Comparison of ENCODE assay signal across 23 mouse cellular contexts in genomic region chr17:67089611-67090010, GRCm38 (mm10).
DNase-seq lines count a peak whose midpoint lies in the region; ATAC-seq lines count a peak whose summit lies in the region.
"Had no signal": no experiment of that assay in that cellular context is flagged by ENCODE, and none has a peak within 500 bp of the region (broad histone marks: within the 10 kb centered on the region; RNA-seq: fewer than 3 reads in every experiment).

No protein-coding gene starts in this region.

- H3K9ac ChIP-seq in hindbrain, embryonic 16.5 days (ENCODE audit: low read depth, low read length), result no peak overlapping the region
- no peak overlapping the region for H3K9ac ChIP-seq in hindbrain, embryonic 12.5 days
- H3K9ac ChIP-seq: forebrain, embryonic 13.5 days; forebrain, embryonic 15.5 days; forebrain, postnatal 0 days had no signal

- ATAC-seq in hindbrain, embryonic 16.5 days, result 0 out of 2 replicates have a peak, but pooled peaks have one; percentile 35
- no peak for ATAC-seq in hindbrain, embryonic 12.5 days (ENCODE audit: low FRiP score)
- ATAC-seq: activated CD4-positive, CD25-positive, alpha-beta regulatory T cell, adult 4 months; CD4-positive, CD25-positive, alpha-beta regulatory T cell, adult 4 months; forebrain, embryonic 13.5 days; forebrain, embryonic 15.5 days; forebrain, postnatal 0 days had no signal

- H3K4me1 ChIP-seq in hindbrain, embryonic 16.5 days (ENCODE audit: control insufficient read depth, insufficient read depth, low read depth, low read length), result peaks cover 12% of the 10 kb centered on the region
- H3K4me1 ChIP-seq in hindbrain, embryonic 12.5 days, result peaks cover 6% of the 10 kb centered on the region; the same call in 1 of the 2 replicates
- H3K4me1 ChIP-seq: embryonic facial prominence, embryonic 12.5 days had no signal

- H3K27me3 ChIP-seq in hindbrain, embryonic 16.5 days (replicated peaks; ENCODE audit: control insufficient read depth, insufficient read depth, low read length), result no peaks in the 10 kb centered on the region
- H3K27me3 ChIP-seq in hindbrain, embryonic 12.5 days, result no peaks in the 10 kb centered on the region
- H3K27me3 ChIP-seq: CH12.LX; embryonic facial prominence, embryonic 12.5 days; forebrain, embryonic 13.5 days; Patski had no signal

- H3K4me3 ChIP-seq in hindbrain, embryonic 16.5 days (ENCODE audit: low read length), result no peak overlapping the region
- no peak overlapping the region for H3K4me3 ChIP-seq in hindbrain, embryonic 12.5 days
- H3K4me3 ChIP-seq: embryonic facial prominence, embryonic 10.5 days; embryonic facial prominence, embryonic 12.5 days; forebrain, embryonic 13.5 days; forebrain, embryonic 15.5 days had no signal

- 71% methylated on average over 3 of the region's 3 CpGs for WGBS in hindbrain, embryonic 16.5 days
- 88% methylated on average over 3 of the region's 3 CpGs for WGBS in hindbrain, embryonic 12.5 days

- no peaks in the 10 kb centered on the region for H3K36me3 ChIP-seq in hindbrain, embryonic 16.5 days (ENCODE audit: control insufficient read depth, insufficient read depth, low read length)
- H3K36me3 ChIP-seq in hindbrain, embryonic 12.5 days, result no peaks in the 10 kb centered on the region
- H3K36me3 ChIP-seq: embryonic facial prominence, embryonic 10.5 days; embryonic facial prominence, embryonic 12.5 days; forebrain, embryonic 15.5 days; G1E had no signal

- no peak overlapping the region for H3K4me2 ChIP-seq in hindbrain, embryonic 16.5 days (ENCODE audit: low read length)
- no peak overlapping the region for H3K4me2 ChIP-seq in hindbrain, embryonic 12.5 days (replicated peaks)
- H3K4me2 ChIP-seq: embryonic facial prominence, embryonic 12.5 days; forebrain, embryonic 13.5 days; forebrain, embryonic 15.5 days had no signal

- DNase-seq in cerebellum, postnatal 10 days, result peak; percentile 50 to 55
- no peak for DNase-seq in cerebellum, adult 11 months
- DNase-seq in heart, adult 11 months, result peak; percentile 84
- no peak for DNase-seq in heart, postnatal 4 days
- DNase-seq in 3134 (ENCODE audit: extremely low read depth, insufficient read length, low spot score), result peak; percentile 7
- DNase-seq in layer of hippocampus, adult 9-10 months (ENCODE audit: low spot score), result no peak
- DNase-seq: adrenal gland, adult 8-10 months; adrenal gland, postnatal 14 days; adrenal gland, postnatal 36 days; B cell, adult 2 months; cerebellum, adult 9-10 months; forebrain, postnatal 0 days had no signal

- H3K27ac ChIP-seq in hindbrain, embryonic 16.5 days (ENCODE audit: low read depth, low read length), result no peak overlapping the region
- H3K27ac ChIP-seq in hindbrain, embryonic 12.5 days, result no peak overlapping the region
- H3K27ac ChIP-seq: embryonic facial prominence, embryonic 10.5 days; embryonic facial prominence, embryonic 12.5 days; forebrain, embryonic 13.5 days; forebrain, embryonic 15.5 days had no signal

- H3K9me3 ChIP-seq in hindbrain, embryonic 16.5 days (ENCODE audit: control insufficient read depth, low read length), result no peaks in the 10 kb centered on the region
- no peaks in the 10 kb centered on the region for H3K9me3 ChIP-seq in hindbrain, embryonic 12.5 days (replicated peaks)
- H3K9me3 ChIP-seq: embryonic facial prominence, embryonic 10.5 days; embryonic facial prominence, embryonic 12.5 days; forebrain, embryonic 13.5 days; forebrain, embryonic 15.5 days had no signal

Comparison
In these comparisons a context has a peak if more than half of its experiments do, and no peak if none do; other contexts are left out.
1. DNase-seq: peak in cerebellum, postnatal 10 days (2 of 2), heart, adult 11 months (single experiment) and 3134 (single experiment); none in cerebellum, adult 11 months (single experiment), heart, postnatal 4 days (single experiment) and layer of hippocampus, adult 9-10 months (single experiment).